Mouse (Mus musculus) large intestine, adult 2 months (tissue): ENCODE measurements around the gene Nfkbib. TPM values are rescaled to one million over a fixed set of nuclear protein-coding genes. Genes with fewer than 3 reads are reported as not detected.

Experiments used
- DNase-seq: peaks from one replicate; pipeline ENCODE4 v3.0.0-alpha.2; 2012; ENCODE audit warnings: low read depth, low spot score
- WGBS: fragments of 180-500 bp; shearing (Covaris S2); methylation state at CpG from one replicate; pipeline ENCODE4 v1.1.7; 2018; 5-methylcytosine and 5-hydroxymethylcytosine counted together
- polyA plus RNA-seq: library from polyadenylated mRNA; depleted of rRNA; stranded (reverse); fragments of >200 nt; gene quantifications from 2 replicates; pipeline ENCODE4 v1.2.3, GENCODE M21; 2012; rRNA removed

Nfkbib gene
- 56.7 and 72.9 TPM in 2 replicates for polyA plus RNA-seq

GRCm38 (mm10) chr7:28767462-28767965, at the start of gene Nfkbib:
Gene Nfkbib, minus strand, starts transcription at chr7:28767512.
- DNase-seq: no peak
- WGBS: 62% methylated on average over 7 of the region's 7 CpGs

GRCm38 (mm10) chr7:28816920-28817319, 49.6 kb upstream of the Nfkbib start:
- DNase-seq: no peak
- WGBS: 88% methylated on average over 10 of the region's 10 CpGs

- no peak for DNase-seq
- 81% methylated on average over 9 of the region's 9 CpGs for WGBS
Observed at GRCm38 (mm10) chr7:28816201-28816600, 48.9 kb upstream of the Nfkbib start.

GRCm38 (mm10) chr7:28815230-28815629, 47.9 kb upstream of the Nfkbib start:
- DNase-seq: no peak
- 83% methylated on average over 9 of the region's 9 CpGs for WGBS

- DNase-seq: no peak
- WGBS: 64% methylated on average over 5 of the region's 5 CpGs
Observed at GRCm38 (mm10) chr7:28814306-28815034, 47.2 kb upstream of the Nfkbib start.

- 44% methylated on average over 5 of the region's 5 CpGs for WGBS
- no peak for DNase-seq
Observed at GRCm38 (mm10) chr7:28812949-28813348, 45.6 kb upstream of the Nfkbib start.

- WGBS: 4% methylated on average over 4 of the region's 4 CpGs
- no peak for DNase-seq
Observed at GRCm38 (mm10) chr7:28812436-28812835, 45.1 kb upstream of the Nfkbib start.

GRCm38 (mm10) chr7:28811640-28812275, 44.4 kb upstream of the Nfkbib start:
- WGBS: under 1% methylated on average over 7 of the region's 7 CpGs
- DNase-seq: no peak

- DNase-seq: no peak
Observed at GRCm38 (mm10) chr7:28811228-28811627, 43.9 kb upstream of the Nfkbib start.

GRCm38 (mm10) chr7:28810107-28811066, 43.1 kb upstream of the Nfkbib start:
- WGBS: under 1% methylated on average over 70 of the region's 70 CpGs

More at GRCm38 (mm10) chr7:28811228-28811627, 43.9 kb upstream of the Nfkbib start:
- WGBS: under 1% methylated on average over 40 of the region's 40 CpGs

GRCm38 (mm10) chr7:28809401-28810089, 42.2 kb upstream of the Nfkbib start:
- under 1% methylated on average over 35 of the region's 35 CpGs for WGBS
- DNase-seq: no peak

More at GRCm38 (mm10) chr7:28810107-28811066, 43.1 kb upstream of the Nfkbib start:
- DNase-seq: no peak

- under 1% methylated on average over 32 of the region's 32 CpGs for WGBS
Observed at GRCm38 (mm10) chr7:28808957-28809393, 41.7 kb upstream of the Nfkbib start.

GRCm38 (mm10) chr7:28808221-28808941, 41.1 kb upstream of the Nfkbib start, which contains the start of gene Hnrnpl:
Gene Hnrnpl, plus strand, starts transcription at chr7:28808541.
- 4% methylated on average over 35 of the region's 35 CpGs for WGBS
- no peak for DNase-seq

More at GRCm38 (mm10) chr7:28808957-28809393, 41.7 kb upstream of the Nfkbib start:
- no peak for DNase-seq

GRCm38 (mm10) chr7:28807641-28808220, 40.4 kb upstream of the Nfkbib start:
- 21% methylated on average over 8 of the region's 8 CpGs for WGBS
- no peak for DNase-seq

- no peak for DNase-seq
- 53% methylated on average over 4 of the region's 4 CpGs for WGBS
Observed at GRCm38 (mm10) chr7:28806869-28807268, 39.6 kb upstream of the Nfkbib start.

- DNase-seq: no peak
- 24% methylated on average over 4 of the region's 4 CpGs for WGBS
Observed at GRCm38 (mm10) chr7:28803756-28804155, 36.4 kb upstream of the Nfkbib start.

GRCm38 (mm10) chr7:28802846-28803588, 35.7 kb upstream of the Nfkbib start:
- WGBS: 9% methylated on average over 10 of the region's 10 CpGs

More at GRCm38 (mm10) chr7:28802846-28803588, 35.7 kb upstream of the Nfkbib start:
- DNase-seq: no peak
